Mouse (Mus musculus) spleen, adult 2 months (tissue): ENCODE data around the gene Rev3l.

Source experiments
- CTCF ChIP-seq: fragments of 200-500 bp; IDR thresholded peaks from 2 replicates; pipeline ENCODE4 v1.5.1; 2011; ENCODE audit warnings: mild to moderate bottlenecking, inconsistent platforms; ENCODE audit not compliant: insufficient read depth, insufficient read length, insufficient replicate concordance; ENCODE audit errors: extremely low read depth
- POLR2A ChIP-seq: fragments of 200-500 bp; IDR thresholded peaks from 2 replicates; pipeline ENCODE4 v1.6.1; 2011; ENCODE audit warnings: low read depth, low read length, inconsistent platforms

- TF ChIP-seq POLR2A (no peak), CTCF (no peak)
These were observed 4.3 kb downstream of the Rev3l start for GRCm38 (mm10) chr10:39736187-39736586.
